Mouse (Mus musculus): ENCODE measurements around the gene Obsl1. TPM values are rescaled to one million over a fixed set of nuclear protein-coding genes. Genes with fewer than 3 reads are reported as not detected.

Obsl1 gene
- polyA plus RNA-seq, 1 experiment from 2014 or later: 104 TPM

DNA sequence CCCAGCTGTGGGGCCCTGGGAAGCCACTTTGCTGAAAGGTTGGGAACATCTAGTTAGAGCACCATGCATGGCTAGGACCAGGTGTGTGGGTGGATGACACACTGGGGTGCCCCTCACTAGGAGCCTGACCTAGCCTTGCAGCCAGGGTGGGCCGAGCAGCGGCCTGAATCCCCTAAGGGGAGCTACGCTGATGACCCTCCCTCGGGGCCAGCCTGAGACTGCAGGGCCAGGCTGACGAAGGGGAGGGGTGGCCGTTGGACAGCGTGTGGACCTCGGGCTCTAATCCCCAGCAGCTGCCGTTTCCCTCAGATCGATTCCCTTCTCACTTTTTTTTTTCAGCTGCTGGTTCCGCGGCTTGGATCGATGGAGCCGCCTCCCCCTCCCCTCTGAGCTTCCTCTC is 57.3 kb downstream of the Obsl1 start:
- WGBS: 3% methylated on average over 14 of the region's 14 CpGs
- Histone ChIP-seq H3K27ac (replicated peaks) (no peak overlapping the region), H3K9ac (no peak overlapping the region), H3K4me3 (replicated peaks) (no peak overlapping the region), H3K27me3 (peaks cover 85% of the 10 kb centered on the region), H3K9me3 (replicated peaks) (no peaks in the 10 kb centered on the region), H3K4me1 (peaks cover 72% of the 10 kb centered on the region), H3K4me2 (replicated peaks) (0 out of 2 replicates have a peak overlapping the region, but pooled peaks have one; percentile 6), H3K36me3 (no peaks in the 10 kb centered on the region)
- no peak for ATAC-seq (ENCODE audit: insufficient number of reproducible peaks, low FRiP score, low TSS enrichment, low read depth)

DNA sequence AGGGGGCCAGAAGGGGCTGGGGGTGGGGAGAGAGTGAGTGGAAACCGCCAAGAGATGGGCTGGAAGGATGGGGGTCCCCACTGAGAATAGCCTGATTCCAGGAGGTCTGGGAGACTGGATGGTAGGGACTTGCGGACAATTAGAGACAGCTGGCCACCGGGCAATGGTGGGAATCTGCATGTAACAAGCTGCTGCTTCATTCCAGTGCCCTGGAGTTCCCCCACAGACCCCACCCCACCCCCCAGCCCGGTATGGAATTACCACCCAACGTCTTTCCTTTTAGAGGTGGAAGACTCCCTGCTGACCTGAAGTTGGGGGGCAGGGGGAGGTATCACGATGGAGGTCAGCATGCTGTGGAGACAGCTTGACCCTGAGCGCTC is 58.2 kb downstream of the Obsl1 start:
- H3K4me2 ChIP-seq (replicated peaks): no peak overlapping the region; the same call in 1 of the 2 replicates
- no peaks in the 10 kb centered on the region for H3K9me3 ChIP-seq (replicated peaks)
- peaks cover 79% of the 10 kb centered on the region for H3K4me1 ChIP-seq
- peaks cover 83% of the 10 kb centered on the region for H3K27me3 ChIP-seq
- H3K9ac ChIP-seq: no peak overlapping the region
- no peak for ATAC-seq (ENCODE audit: insufficient number of reproducible peaks, low FRiP score, low TSS enrichment, low read depth)
- no peak overlapping the region for H3K4me3 ChIP-seq (replicated peaks)
- WGBS: 0% methylated on average over 7 of the region's 7 CpGs
- no peak overlapping the region for H3K27ac ChIP-seq (replicated peaks)
- H3K36me3 ChIP-seq: no peaks in the 10 kb centered on the region

DNA sequence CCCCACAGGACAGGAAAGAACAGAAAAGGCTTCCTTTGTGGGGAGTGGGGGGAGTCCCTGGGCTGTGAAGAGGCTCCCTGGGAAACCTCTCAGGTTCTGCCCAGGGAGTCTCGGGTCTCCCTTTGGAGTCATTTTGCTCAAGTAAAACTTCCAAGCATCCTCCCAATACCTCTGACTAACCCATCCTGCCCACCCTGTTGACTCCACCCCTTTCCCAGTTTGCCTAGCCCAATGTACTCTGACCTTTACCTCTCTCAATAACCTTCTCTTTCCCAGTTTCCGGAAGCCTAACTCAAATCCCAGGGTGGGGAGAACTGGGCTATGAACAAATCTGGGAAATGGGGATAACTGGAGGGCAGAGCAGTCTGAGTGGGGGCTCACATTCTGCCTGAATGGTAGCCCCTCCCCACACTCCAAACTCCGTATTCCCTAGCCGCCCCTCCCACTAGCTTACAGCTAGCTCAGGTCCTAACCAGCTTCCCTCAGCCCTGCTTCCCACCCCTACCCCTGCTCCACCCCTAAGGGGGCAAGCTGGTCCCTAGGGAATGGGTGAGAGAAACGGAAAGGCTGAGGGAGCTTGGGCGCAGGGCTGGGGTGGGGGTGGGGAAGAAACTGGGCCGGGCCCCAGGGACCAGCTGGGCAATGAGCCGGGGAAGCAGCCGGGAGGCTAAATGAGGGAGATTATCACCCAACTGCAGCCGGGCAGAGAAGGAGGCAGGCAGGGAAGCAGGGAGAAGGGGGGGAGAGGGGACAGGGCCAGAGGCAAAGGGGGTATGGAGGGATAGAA is 58.8 kb downstream of the Obsl1 start:
- H3K9ac ChIP-seq: no peak overlapping the region
- peaks cover 84% of the 10 kb centered on the region for H3K4me1 ChIP-seq
- H3K36me3 ChIP-seq: peaks cover 2% of the 10 kb centered on the region; the same call in 1 of the 2 replicates
- H3K4me3 ChIP-seq (replicated peaks): no peak overlapping the region
- peaks cover 77% of the 10 kb centered on the region for H3K27me3 ChIP-seq
- WGBS: 6% methylated on average over 10 of the region's 10 CpGs
- H3K9me3 ChIP-seq (replicated peaks): no peaks in the 10 kb centered on the region
- no peak for ATAC-seq (ENCODE audit: insufficient number of reproducible peaks, low FRiP score, low TSS enrichment, low read depth)
- H3K27ac ChIP-seq (replicated peaks): no peak overlapping the region
- no peak overlapping the region; the same call in 1 of the 2 replicates for H3K4me2 ChIP-seq (replicated peaks)

DNA sequence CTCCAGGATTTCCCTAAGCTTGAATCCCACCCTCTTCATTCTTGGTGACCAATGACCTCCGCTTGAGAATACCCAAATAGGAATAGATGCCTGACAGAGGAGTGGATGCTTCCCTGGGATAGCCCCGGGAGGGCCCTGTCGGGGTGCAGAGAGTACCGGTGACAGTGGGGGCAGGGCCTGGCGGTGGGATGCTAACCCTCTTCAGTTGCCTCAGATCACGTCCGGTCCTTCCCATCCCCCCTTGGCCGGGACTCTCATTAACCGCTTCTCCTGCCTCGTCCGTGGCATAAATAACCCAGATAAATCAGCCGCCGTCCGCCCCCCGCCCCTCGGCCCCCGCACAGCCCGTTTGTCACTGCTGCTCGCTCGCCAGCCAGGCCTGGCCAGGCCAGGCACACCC is 59.6 kb downstream of the Obsl1 start:
- H3K4me2 ChIP-seq (replicated peaks): no peak overlapping the region; the same call in 1 of the 2 replicates

DNA sequence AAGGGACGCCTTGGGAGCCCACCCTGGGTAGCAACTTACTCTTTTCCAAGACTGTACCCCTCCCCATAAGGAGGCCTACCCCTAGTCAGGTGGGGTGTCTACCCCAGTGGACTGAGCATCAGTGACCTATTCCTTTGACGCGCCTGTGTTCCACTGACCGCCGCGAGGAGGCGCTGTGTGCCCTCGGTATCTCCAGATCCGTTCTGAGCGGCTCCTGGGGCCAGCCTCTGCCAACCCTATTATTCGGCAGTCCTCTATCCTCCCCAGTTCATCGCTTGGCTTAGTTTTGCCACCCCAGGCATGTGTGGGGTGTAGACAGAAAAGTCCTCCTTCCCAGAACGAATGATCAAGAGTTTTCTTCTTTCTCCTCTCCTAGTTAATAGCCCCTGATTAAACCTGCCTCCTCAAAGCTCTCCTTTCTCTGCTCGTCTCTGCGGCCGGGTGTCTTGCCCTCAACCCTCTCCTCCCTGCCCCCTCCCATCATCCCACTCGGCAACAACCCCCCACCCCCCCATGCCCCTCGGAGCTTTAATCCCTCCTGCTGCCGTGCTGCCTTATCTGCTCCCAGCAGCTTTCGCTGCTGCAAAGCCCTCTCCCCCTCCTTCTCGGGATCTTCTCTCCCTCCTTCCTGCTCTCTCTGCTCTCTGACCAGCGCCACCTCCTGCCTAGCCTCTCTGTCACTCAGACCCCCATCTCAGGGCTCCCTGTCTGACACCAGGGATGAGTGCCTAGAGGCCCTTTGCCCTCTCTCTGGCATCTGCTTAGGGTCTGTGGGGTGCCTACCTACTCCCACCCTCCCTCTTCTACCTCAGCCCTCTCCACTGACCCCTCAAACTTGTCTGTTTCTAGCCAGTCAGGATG is 60.3 kb downstream of the Obsl1 start:
- Histone ChIP-seq H3K4me3 (replicated peaks) (0 out of 2 replicates have a peak overlapping the region, but pooled peaks have one; percentile 4), H3K36me3 (peaks cover 14% of the 10 kb centered on the region; the same call in 1 of the 2 replicates)
- WGBS: 2% methylated on average over 22 of the region's 22 CpGs

More for the DNA sequence above, 59.6 kb downstream of the Obsl1 start:
- H3K4me3 ChIP-seq (replicated peaks): no peak overlapping the region
- H3K36me3 ChIP-seq: peaks cover 10% of the 10 kb centered on the region; the same call in 1 of the 2 replicates
- no peak for ATAC-seq (ENCODE audit: insufficient number of reproducible peaks, low FRiP score, low TSS enrichment, low read depth)
- no peak overlapping the region for H3K9ac ChIP-seq
- no peak overlapping the region for H3K27ac ChIP-seq (replicated peaks)
- peaks cover 84% of the 10 kb centered on the region for H3K4me1 ChIP-seq
- no peaks in the 10 kb centered on the region for H3K9me3 ChIP-seq (replicated peaks)
- 9% methylated on average over 20 of the region's 20 CpGs for WGBS
- peaks cover 69% of the 10 kb centered on the region for H3K27me3 ChIP-seq

DNA sequence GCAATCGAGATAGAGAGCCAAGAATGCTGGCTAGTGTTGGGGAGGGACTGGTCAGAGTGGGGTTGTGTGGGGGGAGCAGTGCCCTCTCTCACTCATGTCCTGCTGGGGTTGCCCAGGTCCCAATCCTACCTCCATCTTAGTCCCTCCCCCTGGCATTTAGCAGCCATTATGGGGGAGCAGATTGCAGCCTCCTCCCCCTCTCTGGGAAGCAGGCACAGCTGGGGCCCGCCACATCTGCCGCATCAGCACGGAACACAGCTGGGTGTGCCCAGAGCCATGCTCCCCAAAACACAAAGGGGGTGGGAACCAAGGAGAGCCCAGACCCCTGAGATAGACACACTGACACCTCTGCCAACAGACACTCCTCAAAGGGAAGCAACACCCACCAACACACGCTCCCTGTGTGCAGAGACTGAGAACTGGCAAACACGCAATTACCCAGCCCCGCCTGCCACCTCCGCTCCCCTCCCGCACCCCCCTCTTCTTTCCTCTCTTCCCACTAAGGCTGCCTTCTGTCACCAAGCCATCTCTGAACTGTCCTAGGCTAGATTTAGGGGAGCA is 61.0 kb downstream of the Obsl1 start:
- H3K27ac ChIP-seq (replicated peaks): no peak overlapping the region
- 10% methylated on average over 9 of the region's 9 CpGs for WGBS
- peaks cover 55% of the 10 kb centered on the region for H3K27me3 ChIP-seq
- no peak overlapping the region for H3K4me3 ChIP-seq (replicated peaks)
- H3K4me1 ChIP-seq: peaks cover 74% of the 10 kb centered on the region
- H3K36me3 ChIP-seq: peaks cover 21% of the 10 kb centered on the region; the same call in 1 of the 2 replicates
- no peak overlapping the region for H3K4me2 ChIP-seq (replicated peaks)
- no peak for ATAC-seq (ENCODE audit: insufficient number of reproducible peaks, low FRiP score, low TSS enrichment, low read depth)
- no peak overlapping the region for H3K9ac ChIP-seq
- H3K9me3 ChIP-seq (replicated peaks): no peaks in the 10 kb centered on the region

More for the DNA sequence above, 60.3 kb downstream of the Obsl1 start:
- Histone ChIP-seq H3K9me3 (replicated peaks) (no peaks in the 10 kb centered on the region), H3K27me3 (peaks cover 63% of the 10 kb centered on the region), H3K4me2 (replicated peaks) (peak overlapping the region; percentile 31), H3K4me1 (peaks cover 81% of the 10 kb centered on the region), H3K27ac (replicated peaks) (no peak overlapping the region), H3K9ac (no peak overlapping the region)
- 0 out of 2 replicates have a peak, but pooled peaks have one; percentile 19 for ATAC-seq (ENCODE audit: insufficient number of reproducible peaks, low FRiP score, low TSS enrichment, low read depth)

DNA sequence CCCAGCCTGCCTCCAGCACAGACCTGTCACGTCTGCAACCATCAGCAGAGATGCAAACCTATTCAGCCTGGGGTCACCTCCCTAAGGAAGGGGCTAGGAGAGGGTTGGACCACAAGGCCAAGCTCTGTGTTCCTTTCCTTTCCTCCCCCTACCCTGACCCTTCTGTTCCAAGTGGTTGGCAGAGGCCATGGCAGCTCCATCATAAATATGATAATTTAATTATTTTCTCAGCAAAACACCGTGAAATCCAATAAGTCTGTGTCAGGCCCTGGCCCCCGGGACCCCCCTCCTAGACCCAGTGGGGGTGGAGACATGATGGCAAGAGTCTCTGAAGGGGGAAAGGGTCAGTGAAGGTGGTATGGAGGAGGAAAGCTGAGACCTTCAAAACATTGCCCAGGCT is 62.0 kb downstream of the Obsl1 start:
- no peak overlapping the region for H3K4me2 ChIP-seq (replicated peaks)
- H3K4me1 ChIP-seq: peaks cover 64% of the 10 kb centered on the region
- no peak overlapping the region for H3K27ac ChIP-seq (replicated peaks)
- WGBS: 30% methylated on average over 3 of the region's 3 CpGs
- H3K9ac ChIP-seq: no peak overlapping the region
- H3K9me3 ChIP-seq (replicated peaks): no peaks in the 10 kb centered on the region
- no peak overlapping the region for H3K4me3 ChIP-seq (replicated peaks)
- no peak for ATAC-seq (ENCODE audit: insufficient number of reproducible peaks, low FRiP score, low TSS enrichment, low read depth)
- peaks cover 45% of the 10 kb centered on the region for H3K27me3 ChIP-seq
- H3K36me3 ChIP-seq: peaks cover 24% of the 10 kb centered on the region; the same call in 1 of the 2 replicates

DNA sequence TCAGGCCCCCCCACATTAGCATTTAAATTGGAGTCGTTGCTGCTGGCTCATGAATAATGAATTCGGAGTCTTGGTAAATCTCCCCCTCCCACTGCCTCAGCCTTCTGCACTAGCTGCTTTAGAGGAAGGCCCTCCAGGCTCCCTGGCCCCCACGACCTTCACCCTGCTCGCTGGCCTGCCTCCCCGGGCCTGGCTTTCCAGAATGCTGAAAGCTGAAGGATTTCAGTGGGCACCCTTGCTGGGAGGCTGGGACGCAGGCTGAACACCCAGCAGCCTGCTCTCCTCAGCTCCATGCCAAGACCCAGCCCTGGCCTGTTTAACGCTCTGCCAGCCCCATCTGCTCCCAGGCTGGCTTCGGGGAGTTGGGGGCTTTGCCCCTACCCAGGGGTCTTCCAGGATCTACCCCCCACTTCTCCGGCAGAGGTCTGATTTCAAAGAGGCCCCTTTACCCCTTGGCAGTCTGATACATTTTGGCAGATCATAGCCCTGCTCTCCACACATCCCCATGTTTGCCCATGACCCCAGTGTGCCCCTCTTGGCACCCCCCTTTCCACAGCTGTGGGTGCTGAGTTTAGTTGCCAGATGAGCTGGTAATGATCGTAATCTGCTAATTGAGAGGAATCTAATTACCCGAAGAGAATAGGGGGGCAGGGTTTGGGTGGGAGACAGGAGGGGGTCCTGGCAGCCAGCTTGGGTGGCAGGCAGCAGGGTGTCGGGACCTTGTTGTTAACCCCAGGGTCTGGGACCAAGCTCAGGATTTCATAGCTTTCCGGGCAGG is 62.8 kb downstream of the Obsl1 start:
- H3K4me2 ChIP-seq (replicated peaks): no peak overlapping the region
- no peak overlapping the region for H3K4me3 ChIP-seq (replicated peaks)
- H3K9ac ChIP-seq: no peak overlapping the region
- H3K27ac ChIP-seq (replicated peaks): no peak overlapping the region
- whole genome bisulfite sequencing: 27% methylated on average over 13 of the region's 13 CpGs
- H3K36me3 ChIP-seq: peaks cover 24% of the 10 kb centered on the region; the same call in 1 of the 2 replicates
- ATAC-seq (ENCODE audit: insufficient number of reproducible peaks, low FRiP score, low TSS enrichment, low read depth): no peak
- peaks cover 57% of the 10 kb centered on the region for H3K4me1 ChIP-seq
- H3K9me3 ChIP-seq (replicated peaks): no peaks in the 10 kb centered on the region
- peaks cover 38% of the 10 kb centered on the region for H3K27me3 ChIP-seq

DNA sequence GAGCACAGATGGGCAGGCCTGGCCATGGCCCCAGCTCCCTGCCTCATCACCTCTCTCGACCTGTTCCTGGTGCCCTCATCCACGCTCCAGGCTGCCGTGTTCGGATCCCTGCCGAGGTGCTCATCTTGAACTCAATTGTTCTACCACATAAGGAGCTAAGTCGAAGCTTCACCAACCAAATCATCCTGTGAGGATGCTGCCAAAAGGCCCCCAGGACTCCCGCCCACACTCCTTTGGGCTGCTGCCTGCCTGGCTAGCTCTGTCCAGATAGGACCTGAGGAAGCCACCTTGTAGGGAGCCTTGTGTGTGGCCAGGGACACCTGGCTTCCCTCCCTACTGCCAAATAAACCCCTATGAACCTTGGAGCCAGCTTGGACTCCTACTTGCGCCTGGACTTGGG is 63.4 kb downstream of the Obsl1 start:
- H3K36me3 ChIP-seq: peaks cover 24% of the 10 kb centered on the region; the same call in 1 of the 2 replicates
- 53% methylated on average over 8 of the region's 8 CpGs for whole genome bisulfite sequencing
- no peak for ATAC-seq (ENCODE audit: insufficient number of reproducible peaks, low FRiP score, low TSS enrichment, low read depth)
- H3K27me3 ChIP-seq: peaks cover 32% of the 10 kb centered on the region
- no peak overlapping the region for H3K9ac ChIP-seq
- no peak overlapping the region for H3K4me2 ChIP-seq (replicated peaks)
- H3K27ac ChIP-seq (replicated peaks): no peak overlapping the region
- H3K9me3 ChIP-seq (replicated peaks): no peaks in the 10 kb centered on the region
- peaks cover 51% of the 10 kb centered on the region for H3K4me1 ChIP-seq
- no peak overlapping the region for H3K4me3 ChIP-seq (replicated peaks)

DNA sequence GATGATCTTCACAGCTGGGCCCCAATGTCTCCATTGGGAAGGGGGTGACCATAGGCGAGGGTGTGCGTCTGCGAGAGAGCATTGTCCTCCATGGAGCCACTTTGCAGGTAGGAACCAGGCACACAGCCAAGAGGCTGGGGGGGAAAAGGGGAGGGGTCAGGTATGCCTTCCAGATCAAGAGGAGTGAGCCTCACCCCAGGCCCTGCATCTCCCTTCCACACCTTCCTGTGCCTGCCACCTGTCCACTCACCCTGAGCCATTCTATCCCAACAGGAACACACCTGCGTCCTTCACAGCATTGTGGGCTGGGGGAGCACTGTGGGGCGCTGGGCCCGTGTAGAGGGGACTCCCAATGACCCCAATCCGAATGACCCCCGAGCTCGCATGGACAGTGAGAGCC is 64.1 kb downstream of the Obsl1 start:
- no peak overlapping the region for H3K4me3 ChIP-seq (replicated peaks)
- H3K27me3 ChIP-seq: peaks cover 26% of the 10 kb centered on the region
- H3K4me1 ChIP-seq: peaks cover 50% of the 10 kb centered on the region
- no peak overlapping the region for H3K9ac ChIP-seq
- no peak overlapping the region for H3K4me2 ChIP-seq (replicated peaks)
- no peak for ATAC-seq (ENCODE audit: insufficient number of reproducible peaks, low FRiP score, low TSS enrichment, low read depth)
- WGBS: 83% methylated on average over 9 of the region's 9 CpGs
- H3K36me3 ChIP-seq: peaks cover 24% of the 10 kb centered on the region; the same call in 1 of the 2 replicates
- H3K27ac ChIP-seq (replicated peaks): no peak overlapping the region
- H3K9me3 ChIP-seq (replicated peaks): no peaks in the 10 kb centered on the region
